Mouse (Mus musculus): ENCODE results near the gene Cd6.

DNA sequence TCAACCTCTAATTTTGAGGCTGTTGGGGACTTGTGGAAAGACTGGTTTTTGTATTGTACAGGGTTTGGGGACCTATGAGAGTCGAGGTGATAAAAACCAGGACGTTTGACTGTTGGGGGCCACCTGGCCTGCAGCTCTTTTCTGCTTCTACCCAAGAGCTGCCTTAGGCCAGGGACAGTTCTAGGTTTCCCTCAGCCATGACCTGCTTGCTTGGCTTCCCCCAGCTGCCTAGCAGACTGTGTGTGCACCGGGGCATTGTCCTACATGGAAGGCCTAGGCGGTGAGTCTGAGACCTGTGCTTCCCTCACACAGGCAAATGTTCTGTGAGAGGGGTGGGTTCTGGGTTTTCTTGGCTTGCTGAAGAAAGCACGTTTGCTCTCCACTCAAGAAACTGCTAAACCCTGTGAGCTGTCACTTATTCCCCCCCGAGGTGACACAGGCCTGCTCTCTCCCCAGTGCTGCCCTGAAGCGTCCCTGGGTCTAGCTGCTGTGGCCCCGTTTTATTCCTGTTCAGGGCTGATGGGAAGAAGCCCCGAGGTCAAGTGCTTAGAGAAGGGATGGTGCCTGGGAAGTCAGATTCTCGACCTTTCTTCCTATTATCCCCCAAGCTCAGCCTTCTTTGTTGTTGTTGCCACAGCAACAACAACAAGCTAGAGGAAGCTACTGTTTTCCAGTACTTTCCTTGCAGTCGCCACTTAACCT is 81.3 kb downstream of the Cd6 start:
- TF ChIP-seq POLR2A (IDR thresholded peaks at IDR 0.05; ENCODE audit: borderline replicate concordance, control insufficient read depth, low read depth, low read length) (no peak), CTCF (IDR thresholded peaks at IDR 0.05; ENCODE audit: control insufficient read depth, insufficient read depth, low read length) (no peak)
